Mouse (Mus musculus): Measurements from ENCODE around the gene Kif19a. TPM values are rescaled to one million over a fixed set of nuclear protein-coding genes. Genes with fewer than 3 reads are reported as not detected.

The Kif19a gene
- polyA plus RNA-seq, 3 experiments from 2014 or later = 0.33 TPM; not detected in 2

DNA sequence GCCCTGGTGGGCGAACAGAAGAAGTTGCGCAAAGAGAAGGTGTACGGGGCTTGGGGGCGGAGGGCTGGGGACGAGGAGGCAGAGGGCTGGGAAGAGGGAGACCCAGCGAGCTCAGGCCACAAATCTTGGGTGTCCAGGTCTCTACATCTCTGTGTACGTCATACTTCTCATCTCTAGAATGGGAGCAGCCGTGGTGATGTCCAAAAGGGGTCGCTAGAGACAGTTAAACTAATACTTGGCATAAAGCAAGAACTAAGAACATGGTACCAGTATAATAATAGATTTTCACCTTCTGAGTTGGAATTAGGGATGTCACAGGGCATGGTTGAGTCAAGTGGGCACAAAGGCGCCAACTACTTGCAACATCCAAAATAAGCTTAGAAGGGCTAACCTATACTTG lies 20.7 kb downstream of the Kif19a start:
- no peak for ATAC-seq

DNA sequence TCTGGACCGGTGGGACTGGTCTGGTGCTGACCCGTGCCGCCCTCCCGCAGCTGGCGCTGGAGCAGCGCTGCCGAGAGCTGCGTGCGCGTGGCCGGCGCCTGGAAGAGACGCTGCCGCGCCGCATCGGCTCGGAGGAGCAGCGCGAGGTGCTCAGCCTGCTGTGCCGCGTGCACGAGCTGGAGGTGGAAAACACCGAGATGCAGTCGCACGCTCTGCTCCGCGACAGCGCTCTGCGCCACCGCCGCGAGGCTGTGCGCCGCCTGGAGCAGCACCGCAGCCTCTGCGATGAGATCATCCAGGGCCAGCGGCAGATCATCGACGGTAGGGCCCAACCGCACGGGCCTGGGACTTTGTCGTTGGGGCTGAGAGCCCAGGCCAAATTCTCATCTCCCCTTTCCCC lies 21.1 kb downstream of the Kif19a start:
- no peak for ATAC-seq

DNA sequence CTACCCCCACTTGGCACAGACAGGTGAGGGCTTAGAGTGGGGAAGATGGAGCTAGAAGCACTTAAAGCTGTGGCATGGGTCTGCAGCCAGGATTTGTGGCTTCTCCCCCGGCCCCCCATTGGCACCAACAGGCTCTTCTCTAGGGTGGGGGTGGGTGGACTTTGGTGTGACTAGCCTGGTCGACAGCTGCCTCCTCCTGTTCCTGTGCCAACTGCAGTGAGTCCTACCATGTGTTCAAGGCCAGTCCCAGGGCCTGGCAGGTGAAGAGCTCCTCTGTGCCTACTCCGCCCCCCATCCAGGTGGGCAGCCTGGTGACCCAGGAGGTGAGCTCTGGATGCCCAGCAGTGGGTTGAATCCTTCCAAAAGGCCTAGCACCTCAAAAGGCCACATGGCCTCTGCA lies 22.4 kb downstream of the Kif19a start:
- ATAC-seq = no peak

DNA sequence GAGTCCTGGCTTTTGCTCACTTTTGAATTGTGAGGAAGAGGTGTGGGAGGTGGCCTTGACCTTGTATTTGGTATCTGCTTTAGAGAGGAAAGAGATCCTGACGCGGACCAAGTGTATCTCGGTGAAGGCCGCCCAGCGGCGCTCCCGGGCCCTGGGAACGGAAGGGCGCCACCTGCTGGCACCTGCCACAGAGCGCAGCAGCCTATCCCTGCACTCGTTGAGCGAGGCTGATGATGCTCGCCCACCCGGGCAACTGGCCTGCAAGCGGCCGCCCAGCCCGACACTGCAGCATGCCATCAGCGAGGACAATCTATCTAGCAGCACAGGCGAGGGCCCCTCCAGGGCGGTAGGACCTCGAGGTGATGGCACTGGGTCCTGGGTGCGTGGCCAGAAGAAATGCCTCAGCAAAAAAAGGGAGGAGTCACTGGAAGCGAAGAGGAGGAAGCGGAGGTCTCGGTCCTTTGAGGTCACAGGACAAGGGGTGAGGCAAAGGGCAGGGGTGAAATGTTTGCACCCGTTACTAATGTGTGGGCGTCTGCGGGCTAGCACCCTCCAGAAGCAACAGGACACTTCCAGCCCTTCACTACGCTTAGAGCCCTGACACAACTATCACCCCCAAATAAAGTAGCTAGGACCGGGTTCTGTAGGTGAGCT lies 24.0 kb downstream of the Kif19a start:
- peak; percentile 28 for ATAC-seq

DNA sequence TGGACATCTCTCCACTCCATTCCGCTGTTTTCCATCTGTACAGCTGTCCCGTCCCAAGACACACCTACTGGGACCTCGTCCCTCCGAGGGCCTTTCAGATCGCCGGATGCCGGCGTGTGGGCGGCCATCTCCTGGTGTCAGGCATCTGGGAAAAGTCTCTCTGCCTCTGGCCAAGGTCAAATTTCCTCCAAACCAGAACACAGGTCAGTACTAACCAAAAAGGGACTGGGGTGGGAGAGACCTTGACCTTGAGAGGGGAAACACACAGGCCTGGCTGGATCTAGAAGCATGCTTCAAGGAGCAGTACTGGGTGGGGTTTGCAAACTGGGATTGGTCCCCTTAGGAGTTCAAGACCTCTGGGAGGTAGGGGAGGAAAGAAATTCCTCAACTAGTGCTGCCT lies 24.5 kb downstream of the Kif19a start:
- no peak for ATAC-seq

DNA sequence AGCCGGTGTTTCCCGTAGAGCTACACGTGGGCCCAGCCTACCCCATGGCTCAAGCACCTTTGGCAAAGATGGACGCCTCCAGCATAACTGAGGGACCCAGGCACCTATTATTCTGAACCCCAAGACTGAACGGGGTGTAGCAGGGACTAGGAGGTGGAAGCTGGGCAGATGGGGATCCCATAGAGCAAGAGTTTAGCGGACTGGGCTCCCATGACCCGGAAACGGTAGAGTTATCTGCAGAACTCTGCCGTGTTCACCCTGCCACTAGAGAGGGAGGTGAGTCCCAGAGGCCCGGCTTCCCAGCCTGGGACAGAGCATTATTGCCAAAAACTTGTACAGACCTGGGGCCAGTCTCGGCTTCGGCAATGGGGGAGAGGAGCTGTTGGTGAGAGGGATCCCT lies 25.0 kb downstream of the Kif19a start:
- no peak for ATAC-seq

DNA sequence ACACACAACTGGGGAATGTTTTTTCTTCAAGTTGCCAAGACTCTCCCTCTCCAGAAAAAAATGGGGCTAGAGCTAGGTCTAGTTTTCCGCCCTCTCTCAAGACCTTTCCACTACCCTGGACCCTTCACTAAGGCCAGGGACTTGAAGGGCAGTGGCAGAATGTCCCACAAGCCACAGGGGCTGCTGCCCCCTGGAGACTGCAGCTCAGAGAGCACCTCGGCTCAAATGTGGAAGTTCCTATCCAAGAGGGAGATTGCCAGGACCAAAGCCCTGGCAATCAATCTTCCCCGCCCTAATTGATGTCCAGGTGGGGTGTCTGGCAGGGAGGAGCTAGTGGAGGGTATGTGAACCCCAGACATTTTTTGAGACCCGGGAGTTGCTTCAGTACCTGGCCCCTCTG lies 25.7 kb downstream of the Kif19a start:
- no peak for ATAC-seq

DNA sequence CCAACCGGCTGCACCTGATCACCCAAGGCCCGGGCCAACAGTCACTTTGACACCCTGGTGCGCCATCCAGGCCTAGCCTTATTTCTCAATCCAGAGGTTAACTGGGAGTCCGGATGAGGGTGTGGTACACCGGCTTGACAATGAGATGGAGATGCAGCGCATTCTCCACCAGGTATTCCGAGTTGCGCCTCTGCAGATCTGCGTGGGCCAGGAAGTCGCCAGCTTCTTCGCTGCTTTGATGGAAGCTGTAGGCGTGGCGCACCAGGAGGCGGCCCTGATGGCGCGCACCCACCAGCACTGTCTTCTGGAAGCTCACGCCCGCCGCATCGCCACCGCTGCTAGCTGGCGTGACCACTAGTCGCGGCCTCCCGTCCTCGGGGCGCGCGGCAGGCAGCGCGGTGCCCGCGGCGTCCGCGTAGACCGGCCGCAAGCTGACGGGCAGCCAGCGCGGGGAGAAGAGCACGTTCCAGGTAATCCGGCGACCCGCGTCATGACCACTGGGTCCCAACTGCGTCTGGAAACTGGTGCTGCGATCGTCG lies 26.2 kb downstream of the Kif19a start:
- no peak for ATAC-seq

DNA sequence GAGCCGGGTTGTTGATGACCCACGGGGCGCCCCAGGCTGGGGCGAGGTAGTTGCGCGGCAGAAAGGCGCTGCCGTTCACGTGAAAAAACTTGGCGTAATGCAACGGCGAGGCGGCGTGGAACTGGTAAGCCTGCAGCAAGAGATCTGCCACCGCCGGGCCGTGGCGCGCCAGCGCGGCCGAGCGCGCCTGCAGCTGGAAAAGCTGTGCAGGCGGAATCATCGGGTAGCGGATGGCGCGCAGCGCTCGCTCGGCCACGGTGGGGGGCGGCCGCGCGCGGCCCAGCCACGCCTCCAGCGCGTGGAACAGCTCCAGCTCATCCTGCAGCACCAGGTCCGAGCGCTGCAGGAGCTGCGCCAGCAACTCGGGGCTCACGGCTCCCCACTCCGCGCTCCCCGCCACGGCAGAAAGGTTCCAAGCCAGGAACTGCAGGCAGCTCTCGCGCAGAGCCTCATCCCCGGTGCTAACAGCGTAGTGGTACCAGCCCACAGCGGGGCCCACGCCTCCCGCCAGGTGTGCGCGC lies 26.8 kb downstream of the Kif19a start:
- ATAC-seq = no peak

DNA sequence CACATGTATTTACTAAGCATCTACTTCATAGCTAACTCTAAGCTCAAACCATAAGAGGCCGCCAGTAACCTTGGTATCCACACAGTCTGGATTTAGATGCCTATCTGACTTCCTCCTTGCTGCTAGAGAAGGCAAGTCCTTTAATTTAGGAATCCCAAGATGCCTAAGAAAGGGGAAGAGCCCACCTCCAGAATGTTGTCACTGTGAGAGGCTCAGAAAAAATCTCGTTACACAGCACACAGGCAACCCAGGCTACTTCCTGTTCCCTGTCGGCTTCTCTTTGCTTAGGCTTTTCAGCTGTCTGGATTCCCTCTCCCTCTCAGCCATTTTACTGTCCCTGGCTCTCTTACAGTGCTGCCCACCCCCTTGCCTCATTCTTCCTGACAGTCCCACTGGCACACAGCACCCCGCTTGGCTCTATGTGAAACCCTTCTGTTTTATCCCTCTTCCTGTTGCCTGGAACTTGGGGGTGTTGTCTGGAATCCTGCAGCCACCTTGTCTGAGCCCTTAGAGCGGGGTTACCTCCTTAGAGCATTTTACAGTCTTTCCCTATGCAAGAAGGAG lies 27.8 kb downstream of the Kif19a start:
- no peak for ATAC-seq

DNA sequence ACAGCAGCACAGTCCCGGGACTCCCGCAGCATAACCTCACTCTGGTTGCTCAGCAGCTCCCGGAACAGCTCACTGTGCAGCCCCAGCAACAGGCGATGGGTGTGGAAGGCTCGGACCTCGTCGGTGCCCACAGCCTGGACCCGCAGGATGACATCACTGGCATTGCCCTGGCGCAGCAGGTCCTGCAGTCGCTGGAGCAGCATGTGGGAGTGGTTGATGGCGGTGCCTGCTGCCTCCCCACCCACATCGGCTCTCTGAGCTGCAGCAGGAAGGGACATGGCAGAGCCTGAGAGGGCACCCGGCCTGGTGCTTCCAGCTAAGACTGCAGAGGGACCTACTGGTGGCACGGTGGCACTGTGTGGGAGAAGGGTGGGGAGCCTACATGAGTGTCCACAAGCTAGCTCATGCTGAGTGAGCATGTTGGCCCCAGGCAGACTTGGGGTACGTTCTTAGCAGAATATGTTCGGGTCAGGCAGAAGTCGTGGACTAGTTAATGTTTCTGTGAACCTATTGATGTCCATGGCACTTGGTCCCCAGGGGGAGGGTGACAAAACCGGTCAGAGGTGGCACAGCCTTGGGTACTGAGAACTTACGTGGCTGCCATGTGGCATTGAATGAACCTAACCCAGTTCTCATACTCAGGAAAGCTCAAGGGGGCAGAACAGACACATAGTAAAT lies 28.8 kb downstream of the Kif19a start:
- no peak for ATAC-seq

DNA sequence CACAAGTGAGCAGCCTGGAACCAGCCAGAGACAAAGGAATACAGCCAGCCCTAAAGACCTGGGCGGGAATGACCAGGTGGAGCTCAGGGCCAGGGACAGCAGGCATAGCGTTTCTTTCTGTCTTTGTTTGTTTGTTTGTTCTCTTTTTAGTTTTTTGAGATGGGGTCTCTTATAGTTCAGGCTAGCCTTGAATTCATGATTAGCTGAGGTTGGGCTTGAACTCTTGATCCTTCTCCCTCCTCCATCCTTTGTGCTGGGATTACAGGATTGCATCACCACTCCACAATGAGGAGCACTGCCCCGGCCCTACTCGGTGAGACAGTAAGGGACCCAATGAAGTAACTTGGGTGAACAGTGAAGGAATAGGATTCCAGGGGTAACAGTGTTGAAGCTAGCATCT lies 29.5 kb downstream of the Kif19a start:
- ATAC-seq = no peak

DNA sequence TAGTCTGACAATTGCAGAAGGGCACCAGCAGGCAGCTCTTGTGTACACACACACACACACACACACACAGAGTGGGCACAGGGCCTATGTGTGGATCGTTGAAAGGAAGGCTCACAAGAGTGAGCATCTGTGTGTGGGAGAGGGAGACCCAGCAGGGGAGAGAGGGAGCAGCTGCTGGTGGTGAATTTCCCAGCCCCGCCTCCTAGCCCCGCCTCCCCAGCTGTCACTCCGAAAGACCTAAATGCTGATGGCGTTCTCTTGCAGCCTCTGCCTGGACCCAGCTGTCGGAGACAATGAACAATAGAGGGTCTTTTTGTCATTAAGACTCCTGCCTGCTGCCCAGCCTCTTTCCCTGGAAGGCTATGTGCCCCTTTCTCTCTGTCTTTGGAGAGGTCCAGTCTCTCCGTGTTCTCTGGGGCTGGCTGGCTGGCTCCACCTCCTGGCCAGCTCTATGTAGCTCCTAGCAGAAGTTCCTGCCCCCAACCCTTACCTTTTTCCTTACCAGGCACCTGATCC lies 30.1 kb downstream of the Kif19a start:
- no peak for ATAC-seq

DNA sequence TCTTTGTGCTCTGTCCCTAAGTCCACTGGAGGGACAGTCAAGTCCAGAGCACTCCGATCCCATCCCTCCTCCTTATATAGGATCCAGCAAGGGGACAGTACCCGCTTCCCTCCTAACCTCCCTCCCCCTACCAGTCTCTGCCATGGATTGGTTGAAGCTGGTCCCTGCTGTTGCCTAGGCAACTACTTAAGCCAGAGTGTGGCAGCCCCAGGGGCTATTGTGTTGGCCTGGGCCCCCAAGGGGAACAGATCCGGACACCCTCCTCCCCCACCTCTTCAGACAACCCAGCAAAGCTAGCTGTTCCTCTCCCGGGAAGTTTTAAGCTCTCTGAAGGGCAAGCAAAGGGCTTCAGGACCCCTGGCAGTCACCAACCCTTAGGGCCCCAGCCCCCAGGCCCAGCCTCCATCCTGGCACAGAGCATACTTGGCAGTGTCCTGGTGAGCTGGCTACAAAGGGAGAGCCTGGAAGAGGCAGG lies 30.7 kb downstream of the Kif19a start, which contains the start of gene Btbd17:
Btbd17 (minus strand) TSS at position 98 of the 475 bp plus-strand sequence.
- no peak for ATAC-seq

DNA sequence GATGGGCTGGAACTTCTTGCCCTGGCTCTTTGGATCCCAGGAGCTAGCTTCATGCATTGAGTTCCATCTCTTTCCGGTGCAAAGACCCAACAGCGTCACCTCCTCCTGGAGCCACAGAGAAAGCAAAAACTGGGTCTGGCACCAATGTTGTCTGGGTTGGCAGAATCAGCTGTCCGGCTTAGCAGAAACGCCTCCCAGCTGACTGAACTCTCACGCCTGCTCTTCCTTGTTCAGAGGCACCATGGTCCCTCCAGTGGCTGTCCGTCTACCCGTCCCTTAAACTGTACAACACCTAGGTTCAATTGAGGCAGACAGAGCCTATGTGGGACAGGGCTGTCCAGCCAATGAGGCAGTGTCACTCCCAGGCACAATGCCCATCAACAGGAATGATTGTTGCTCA lies 32.0 kb downstream of the Kif19a start:
- ATAC-seq = no peak

DNA sequence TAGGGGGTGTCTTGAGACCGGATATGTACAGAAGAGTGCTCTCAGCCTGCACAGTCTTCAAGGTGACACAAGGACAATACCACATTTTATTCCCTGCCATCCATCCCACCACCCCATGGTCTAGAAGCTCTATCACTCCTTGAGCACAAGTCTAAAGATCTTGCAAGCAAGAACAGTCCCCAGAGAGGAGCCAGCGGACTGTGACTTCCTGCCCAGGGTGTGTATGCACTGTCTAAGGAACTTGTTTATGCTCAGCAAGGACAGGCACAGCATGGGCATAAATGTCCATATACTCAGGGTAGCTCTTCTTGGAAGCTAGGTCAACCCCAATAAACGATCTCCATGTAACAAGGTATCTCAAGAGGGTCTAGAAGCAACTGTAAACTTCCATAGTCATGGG lies 32.8 kb downstream of the Kif19a start:
- ATAC-seq = no peak

DNA sequence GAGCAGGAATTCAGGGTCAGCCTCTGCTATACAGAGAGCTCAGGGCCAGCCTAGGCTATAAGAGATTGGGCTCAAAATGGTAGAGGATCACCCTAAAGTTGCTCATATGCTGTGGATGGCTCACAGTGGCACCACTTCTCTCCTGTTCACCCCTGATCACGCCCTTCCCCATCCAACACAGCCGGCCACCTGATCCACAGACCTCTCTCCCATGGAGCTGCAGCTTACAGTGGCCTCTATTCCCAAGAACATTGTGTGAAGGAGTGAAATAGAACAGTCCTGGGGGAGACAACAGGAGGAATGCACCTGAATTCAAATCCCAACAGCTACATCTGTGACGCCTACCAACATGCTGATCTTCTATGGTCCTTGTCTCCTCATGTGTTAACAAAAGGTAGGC lies 33.4 kb downstream of the Kif19a start, which contains the start of gene Gpr142:
Gpr142 (plus strand) TSS at position 301 of the 400 bp plus-strand sequence.
- ATAC-seq = no peak

DNA sequence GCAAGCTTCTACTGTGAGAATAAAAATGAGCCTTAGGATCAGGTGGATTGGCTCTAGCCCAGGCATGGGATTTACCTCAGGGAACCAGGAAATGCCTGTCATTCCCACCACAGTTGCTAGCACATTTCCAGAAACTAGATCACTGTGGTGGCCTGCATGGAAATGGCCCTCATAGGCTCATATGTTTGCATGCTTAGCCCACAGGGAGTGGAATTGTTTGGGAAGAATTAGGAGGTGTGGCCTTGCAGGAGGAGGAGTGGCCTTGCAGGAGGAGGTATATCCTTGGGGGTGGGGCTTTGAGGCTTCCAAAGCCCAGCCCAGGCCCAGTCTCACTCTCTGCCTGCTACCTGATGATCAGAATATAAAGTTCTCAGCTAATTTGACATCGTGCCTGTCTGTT lies 36.7 kb downstream of the Kif19a start:
- ATAC-seq = no peak

DNA sequence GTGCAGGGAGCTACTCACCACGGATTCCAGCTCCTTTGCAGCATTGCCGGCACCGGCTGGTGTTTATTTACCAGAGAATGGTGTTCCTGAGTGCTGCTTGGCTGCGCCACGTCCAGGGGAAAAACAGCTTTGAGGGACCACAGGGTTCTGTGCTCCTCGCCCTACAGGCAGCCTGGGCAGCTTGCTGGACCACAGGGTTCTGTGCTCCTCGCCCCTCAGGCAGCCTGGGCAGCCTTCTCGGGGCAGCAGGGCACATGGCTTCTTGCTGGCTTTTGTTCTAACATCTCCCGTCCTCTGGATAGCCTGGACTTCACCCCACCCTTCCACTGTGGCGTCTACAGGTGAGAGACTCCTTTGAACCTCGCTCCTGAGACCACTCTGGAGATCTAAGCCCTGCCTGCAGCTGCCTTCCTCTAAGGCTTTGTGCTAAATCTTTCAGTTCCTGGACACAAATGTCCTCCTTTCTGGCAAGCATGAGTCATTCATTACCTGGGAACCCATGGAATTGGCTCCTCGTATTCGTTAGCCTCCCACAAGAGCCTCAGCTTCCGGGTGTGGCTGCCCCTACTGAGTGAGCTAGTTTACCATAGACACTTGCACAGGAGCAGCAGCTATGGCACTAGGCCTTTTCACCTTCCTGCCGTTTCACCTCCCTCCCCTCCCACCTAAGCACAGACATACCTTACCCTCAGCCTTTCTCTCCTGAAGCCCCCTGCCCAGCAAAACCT lies 37.5 kb downstream of the Kif19a start:
- ATAC-seq = no peak

DNA sequence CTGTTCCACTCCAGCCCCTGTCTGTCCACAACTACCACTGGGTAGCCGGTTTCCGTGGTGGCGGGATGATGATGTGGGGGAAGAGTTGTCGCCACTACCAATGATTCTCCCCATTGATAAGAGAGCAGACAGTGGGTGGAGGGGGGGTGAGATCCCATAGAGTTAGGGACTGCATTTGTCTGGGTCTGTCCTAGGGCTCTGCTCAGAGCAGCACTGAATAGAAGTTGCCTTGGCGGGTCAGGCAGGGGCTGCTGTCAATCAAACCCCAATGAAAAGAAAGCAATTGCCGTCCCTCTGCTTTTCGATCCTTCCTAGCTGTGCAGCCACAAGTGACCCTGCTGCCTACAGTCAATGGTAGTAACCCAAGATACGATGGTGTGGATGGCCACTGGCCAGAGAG lies 38.8 kb downstream of the Kif19a start:
- ATAC-seq = no peak

DNA sequence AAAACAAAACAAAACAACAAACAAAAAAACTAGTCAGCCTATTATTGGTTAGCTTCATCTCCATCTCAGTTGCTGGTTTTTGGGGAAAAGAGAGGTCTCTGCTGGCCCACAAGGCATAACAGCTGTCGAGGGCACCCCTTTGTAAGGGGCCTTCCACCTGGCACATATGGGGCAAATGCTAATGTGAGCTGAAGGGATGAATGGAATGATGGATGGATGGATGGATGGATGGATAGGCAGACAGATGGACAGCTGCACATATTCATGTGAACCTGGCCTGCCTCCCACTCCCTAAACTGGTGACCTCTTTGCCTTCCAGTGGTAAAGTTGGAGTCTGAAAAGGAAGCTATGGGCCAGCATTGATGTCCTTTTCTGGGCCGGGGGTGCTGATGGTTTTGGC lies 41.8 kb downstream of the Kif19a start:
- no peak for ATAC-seq

DNA sequence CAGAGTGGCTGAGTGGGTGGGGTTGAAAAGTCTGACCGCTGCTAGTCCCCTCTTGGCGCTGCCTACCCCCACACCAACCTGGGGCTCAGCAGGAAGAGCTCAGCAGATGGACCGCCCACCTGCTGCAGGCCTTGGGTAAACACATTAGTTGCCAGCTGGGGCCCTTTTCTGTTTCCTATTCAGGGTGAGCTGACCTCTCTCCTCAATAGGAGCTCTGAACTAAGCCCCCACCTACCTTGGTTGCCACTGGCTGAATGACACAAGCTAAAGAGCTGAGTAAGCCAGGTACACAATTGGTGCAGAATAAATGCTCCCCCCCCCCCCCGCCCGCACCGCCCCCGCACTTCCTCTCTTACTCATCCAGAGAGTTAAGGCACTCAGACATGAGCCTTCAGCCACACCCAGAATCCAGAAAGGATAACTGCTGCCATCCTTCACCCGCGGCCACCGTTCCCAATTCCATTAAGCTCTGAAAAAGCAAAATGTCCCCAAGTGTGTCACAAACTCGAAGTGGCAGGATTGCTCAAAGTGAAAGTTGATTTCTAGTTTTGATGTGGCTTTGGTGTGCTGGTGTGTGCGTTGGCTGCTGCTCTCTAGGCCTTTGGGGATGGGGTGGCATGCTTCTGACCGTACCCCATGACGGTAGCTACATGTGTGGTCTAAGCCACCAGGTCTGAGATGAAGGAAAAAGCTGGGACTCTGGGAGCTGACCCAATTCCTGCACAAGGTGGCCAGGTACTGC lies 42.7 kb downstream of the Kif19a start:
- ATAC-seq = peak; percentile 83
